Comparison of ENCODE assay signal across 8 mouse cellular contexts in the genomic region with DNA sequence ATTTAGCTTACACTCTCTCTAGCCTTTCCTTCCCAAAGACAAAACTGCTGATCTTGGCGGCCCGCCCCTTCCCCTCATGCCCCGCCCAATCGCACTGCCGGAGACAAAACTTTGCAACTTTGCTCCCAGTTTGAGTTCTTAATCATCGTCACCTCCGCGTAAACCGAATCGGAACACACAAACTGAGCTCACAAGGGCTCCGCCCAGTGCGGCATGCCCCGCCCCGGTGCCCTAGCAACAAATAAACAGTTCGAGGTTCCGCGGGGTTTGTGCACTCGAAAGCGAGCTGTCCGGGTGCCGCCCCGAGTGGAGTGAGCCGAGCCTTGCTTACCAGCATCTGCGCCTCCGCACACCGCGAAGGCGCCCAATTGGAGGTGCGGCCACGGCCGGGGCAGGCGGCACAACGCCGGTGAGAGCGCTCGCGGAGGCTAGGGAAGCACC.
DNase-seq lines count a peak whose midpoint lies in the region; ATAC-seq lines count a peak whose summit lies in the region.

No protein-coding gene starts in this region.

- H3K4me2 ChIP-seq in hindbrain, embryonic 12.5 days (replicated peaks) = peak overlapping the region; percentile 86

- H3K9ac ChIP-seq in hindbrain, embryonic 12.5 days = peak overlapping the region; percentile 56

- H3K36me3 ChIP-seq in hindbrain, embryonic 12.5 days = no peaks in the 10 kb centered on the region

- WGBS in hindbrain, embryonic 12.5 days = under 1% methylated on average over 37 of the region's 37 CpGs

- ATAC-seq in hindbrain, embryonic 12.5 days (ENCODE audit: low FRiP score) = peak; percentile 80

- H3K4me1 ChIP-seq in hindbrain, embryonic 12.5 days = peaks cover 6% of the 10 kb centered on the region; the same call in 1 of the 2 replicates

- H3K27me3 ChIP-seq in hindbrain, embryonic 12.5 days = peaks cover 11% of the 10 kb centered on the region

- H3K27ac ChIP-seq in hindbrain, embryonic 12.5 days = peak overlapping the region; percentile 19; the same call in 1 of the 2 replicates

- H3K4me3 ChIP-seq in hindbrain, embryonic 12.5 days = peak overlapping the region; percentile 47

- H3K9me3 ChIP-seq in hindbrain, embryonic 12.5 days (replicated peaks) = no peaks in the 10 kb centered on the region

- DNase-seq in R1 (ENCODE audit: low read depth, low spot score) = peak; percentile 99
- DNase-seq in cerebellum, postnatal 14 days = peak; percentile 49 to 50
- peak; percentile 44 to 50 for DNase-seq in frontal cortex, postnatal 14 days (ENCODE audit: low spot score in 2 of 2)
- peak; percentile 54 to 62 for DNase-seq in layer of hippocampus, postnatal 10 days (ENCODE audit: low spot score in 2 of 2)
- DNase-seq in lung, postnatal 36 days = peak; percentile 97
- DNase-seq in retina, postnatal 1 day = peak; percentile 82
- DNase-seq in urinary bladder, adult 2 months (ENCODE audit: low spot score) = peak; percentile 70

Comparison
In these comparisons a context has a peak if more than half of its experiments do, and no peak if none do; other contexts are left out.
1. Peak in every context shown above with its lines: DNase-seq, ATAC-seq, H3K4me3 ChIP-seq and H3K27ac ChIP-seq.
2. DNase-seq: peak in every context shown above with its lines; median percentile 99 in R1; 97 in lung, postnatal 36 days; 82 in retina, postnatal 1 day; 70 in urinary bladder, adult 2 months; 58 in layer of hippocampus, postnatal 10 days; 50 in cerebellum, postnatal 14 days; 47 in frontal cortex, postnatal 14 days.